Mouse (Mus musculus) left cerebral cortex, adult 11 months (tissue): Measurements from ENCODE around the gene Rps27l.
"Not testable (repeated sequence)": the region's sequence is repeated elsewhere in the genome, so short reads cannot be mapped to it uniquely, and the experiment has no call there.

ENCODE experiments used
- DNase-seq: peaks from one replicate; pipeline ENCODE4 v3.0.0; 2022; ENCODE audit warnings: low spot score

Gene Rps27l

GRCm38 (mm10) chr9:66945647-66946641 is at the start of gene Rps27l:
Gene Rps27l, plus strand, starts transcription at chr9:66946086.
- peak; percentile 81 for DNase-seq

DNA sequence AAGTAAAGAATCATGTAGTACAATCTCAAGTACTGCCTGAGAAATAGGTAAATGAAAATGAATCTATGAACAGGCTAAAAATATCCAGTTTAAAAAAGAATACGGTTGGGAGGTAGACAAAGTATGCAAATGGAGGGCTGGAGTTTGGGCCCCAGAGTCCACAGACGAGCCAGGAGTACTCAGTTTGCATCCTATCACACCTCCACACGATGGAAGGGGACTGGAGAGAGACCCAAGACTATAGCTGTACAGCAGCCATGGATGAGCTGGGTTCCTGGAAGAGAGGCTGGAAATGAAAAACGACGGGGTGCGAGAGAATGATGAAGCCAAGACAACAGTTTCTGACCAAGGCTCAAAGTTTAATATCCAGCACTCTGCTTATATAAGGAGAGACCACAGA is 48.9 kb upstream of the Rps27l start:
- DNase-seq, result no peak

DNA sequence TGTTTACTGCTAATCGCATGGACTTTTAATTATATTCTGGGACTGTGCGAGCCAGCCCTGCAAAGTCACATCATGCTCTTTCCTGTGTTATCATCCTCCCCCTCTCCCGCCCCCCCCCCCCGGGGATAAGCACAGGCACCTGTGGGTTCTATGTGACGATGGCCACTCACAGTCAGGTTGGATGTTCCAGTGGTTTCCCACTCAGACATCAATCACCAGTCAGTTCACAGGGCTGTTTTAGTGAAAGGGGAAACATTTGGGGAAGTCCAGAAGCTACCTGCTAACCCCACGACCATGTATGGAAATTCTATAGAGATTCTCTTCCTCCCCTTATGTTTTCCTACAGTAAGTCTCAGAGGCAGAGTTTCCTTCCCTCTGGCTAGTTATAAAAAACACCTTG is 48.0 kb upstream of the Rps27l start:
- no peak for DNase-seq

- no peak for DNase-seq
Observed at GRCm38 (mm10) chr9:66899072-66899471, 46.8 kb upstream of the Rps27l start.

DNA sequence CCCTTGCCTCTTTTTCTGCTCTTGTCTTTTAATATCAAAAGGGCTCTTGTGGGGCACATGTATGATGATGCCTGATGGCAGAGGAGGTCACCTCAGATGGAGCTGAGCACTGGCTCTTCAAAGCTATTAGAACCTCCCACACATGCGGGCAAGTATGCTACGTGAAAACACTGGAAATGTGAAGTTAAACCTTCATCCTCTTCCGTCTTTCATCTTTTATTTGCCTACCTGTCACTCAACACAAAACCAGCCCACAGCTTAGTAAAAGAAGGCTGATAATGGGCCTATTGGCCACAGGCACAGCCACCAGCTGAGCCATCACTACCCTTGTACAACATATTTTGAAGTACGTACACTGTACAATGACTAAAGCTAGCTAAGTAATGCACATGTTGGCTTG is 46.4 kb upstream of the Rps27l start:
- no peak for DNase-seq

GRCm38 (mm10) chr9:66905990-66906389 is 39.9 kb upstream of the Rps27l start:
- DNase-seq, result no peak

GRCm38 (mm10) chr9:66907126-66907525 is 38.8 kb upstream of the Rps27l start:
- no peak for DNase-seq

DNA sequence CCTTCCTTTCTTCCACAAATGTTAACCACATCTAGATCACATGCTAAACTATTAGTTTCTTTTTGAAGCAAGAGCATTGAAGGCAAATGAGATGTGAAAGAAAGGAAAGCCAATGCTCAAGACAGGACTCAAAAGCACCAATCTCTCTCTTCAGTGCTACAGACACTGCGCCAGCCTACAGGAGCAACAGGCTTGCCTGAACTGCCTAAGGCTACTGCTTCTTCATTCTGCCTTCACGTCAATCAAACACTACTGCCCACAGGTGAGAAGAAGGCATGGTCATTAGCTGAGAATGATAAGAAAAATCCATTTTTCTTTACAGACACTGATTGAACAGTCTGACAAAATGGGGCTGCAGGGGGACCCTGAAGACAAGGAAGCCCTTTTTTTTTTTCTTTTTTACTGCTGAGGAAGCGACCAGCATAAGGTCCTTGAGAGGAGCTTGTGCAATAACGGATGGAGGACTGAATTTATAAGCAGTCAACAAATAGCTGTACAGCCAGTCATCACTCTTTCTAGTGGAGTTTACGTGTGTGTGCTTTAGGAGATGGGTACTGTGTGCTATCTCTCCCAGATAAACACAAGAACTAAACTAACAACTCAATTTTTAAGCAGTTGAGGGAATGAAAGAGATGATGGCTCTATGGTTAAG is 38.0 kb upstream of the Rps27l start:
- DNase-seq, result no peak

DNA sequence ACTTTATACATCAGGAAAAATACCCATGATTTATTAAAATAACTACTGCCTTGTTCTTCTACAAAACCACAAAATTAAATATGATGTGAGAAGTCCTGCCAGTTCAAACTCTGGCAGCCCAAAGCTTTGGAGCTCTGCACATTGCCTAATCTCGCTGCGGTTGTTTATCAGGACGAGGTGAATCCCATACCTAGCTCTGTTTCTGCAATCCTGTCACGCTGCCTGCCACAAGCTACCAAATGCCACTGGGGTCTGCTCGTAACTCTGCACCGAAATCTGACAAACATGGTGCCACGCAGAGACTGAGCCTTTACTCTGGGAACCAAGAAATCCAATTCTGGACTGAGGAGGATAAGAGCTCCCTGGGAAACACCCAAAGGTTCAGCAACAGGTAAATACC is 36.0 kb upstream of the Rps27l start:
- no peak for DNase-seq

- no peak for DNase-seq
Observed at GRCm38 (mm10) chr9:66910677-66911076, 35.2 kb upstream of the Rps27l start.

GRCm38 (mm10) chr9:66912304-66912703 is 33.6 kb upstream of the Rps27l start:
- no peak for DNase-seq

GRCm38 (mm10) chr9:66913254-66913934 is 32.5 kb upstream of the Rps27l start:
- not testable (repeated sequence) for DNase-seq

DNA sequence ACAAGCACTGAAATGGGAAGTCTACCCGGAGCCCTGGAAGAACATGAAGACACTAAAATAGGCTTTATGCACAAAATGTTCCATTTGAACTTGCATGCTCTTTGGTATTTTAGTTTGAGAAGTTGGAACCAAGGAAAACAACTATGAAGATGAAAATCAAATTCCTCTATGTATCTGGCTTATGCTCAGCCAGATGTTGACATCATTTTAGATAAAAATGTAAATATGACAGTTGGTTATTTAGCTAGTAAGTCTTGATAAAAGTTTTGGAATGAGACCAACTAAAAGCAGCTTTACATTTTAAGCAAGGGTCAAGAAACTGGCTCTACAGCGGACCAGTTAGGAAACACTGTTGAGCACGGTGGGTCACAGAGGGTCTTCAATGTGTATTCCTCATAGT is 31.3 kb upstream of the Rps27l start:
- no peak for DNase-seq

GRCm38 (mm10) chr9:66915401-66915800 is 30.5 kb upstream of the Rps27l start:
- DNase-seq, result no peak

DNA sequence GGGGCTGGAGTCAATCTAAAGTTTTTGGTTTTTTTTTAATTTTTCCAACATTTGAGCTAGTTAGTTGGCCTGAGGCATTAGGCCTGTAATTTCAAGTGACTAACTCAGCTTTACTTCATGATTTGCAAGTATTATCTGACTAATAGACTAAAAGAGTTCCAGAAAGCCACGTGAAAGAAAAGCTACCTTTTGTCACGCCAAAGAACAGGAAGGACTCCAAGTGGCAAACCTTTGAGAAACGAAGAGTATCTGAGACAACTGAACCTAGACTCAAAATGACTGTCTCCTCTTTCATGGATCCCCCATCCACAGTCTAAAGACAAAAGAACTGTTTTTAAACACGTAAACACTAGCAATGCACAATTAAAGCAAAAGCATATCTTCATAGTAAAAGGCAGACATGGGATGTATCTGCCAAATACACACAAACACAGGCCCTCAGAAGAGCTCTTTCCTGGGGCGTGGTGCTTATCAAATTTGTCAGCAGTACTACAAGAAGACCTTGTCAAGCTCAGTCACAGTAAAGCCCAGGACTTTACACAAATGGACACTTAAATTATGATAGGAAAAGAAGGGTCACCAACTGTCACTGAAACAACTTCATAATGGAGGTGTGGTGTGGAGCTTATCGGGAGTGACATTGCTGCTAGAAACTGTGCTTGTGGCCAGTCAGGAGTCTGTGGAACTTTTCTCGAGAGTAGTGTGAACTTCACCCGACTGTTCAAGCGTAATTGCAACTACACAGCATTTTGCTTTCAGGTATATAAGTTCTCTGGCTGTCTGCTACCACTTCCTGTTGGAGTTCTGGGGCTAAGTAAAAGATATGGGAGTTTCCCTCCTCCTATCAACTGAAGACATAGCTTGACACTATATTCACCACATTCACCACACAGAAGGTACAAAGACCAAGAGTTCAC is 29.8 kb upstream of the Rps27l start:
- DNase-seq, result no peak

DNA sequence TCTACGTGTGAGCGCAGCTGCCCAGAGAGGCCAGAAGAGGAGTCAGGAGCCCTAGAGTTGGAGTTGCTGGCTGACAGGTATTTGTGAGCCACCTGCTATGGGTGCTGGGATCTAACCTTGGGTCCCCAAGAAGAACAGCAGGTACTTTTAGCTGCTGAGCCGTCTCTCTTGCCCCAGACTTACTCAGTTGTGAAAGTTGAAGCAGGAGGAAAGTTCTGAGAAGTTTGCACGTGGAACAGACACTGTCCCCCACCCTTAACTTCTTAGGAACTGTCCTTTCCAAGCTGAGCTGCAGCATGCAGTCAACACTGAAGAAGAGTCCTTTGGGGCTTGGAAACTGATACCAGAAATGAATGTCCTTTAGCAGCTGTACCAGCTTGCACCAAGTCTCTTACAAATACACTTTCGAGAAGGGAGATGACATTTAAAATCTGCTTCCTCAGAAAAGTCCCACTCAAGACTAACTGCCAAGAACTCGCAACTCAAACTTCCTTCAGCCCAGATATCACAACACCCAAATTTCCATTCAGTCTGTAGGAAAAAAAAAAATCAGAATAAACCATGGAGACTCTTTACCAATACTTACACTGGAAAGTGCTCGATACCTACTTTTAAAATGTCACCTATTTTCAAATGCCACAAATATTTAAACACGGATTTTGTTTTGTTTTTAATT is 28.5 kb upstream of the Rps27l start:
- no peak for DNase-seq

DNA sequence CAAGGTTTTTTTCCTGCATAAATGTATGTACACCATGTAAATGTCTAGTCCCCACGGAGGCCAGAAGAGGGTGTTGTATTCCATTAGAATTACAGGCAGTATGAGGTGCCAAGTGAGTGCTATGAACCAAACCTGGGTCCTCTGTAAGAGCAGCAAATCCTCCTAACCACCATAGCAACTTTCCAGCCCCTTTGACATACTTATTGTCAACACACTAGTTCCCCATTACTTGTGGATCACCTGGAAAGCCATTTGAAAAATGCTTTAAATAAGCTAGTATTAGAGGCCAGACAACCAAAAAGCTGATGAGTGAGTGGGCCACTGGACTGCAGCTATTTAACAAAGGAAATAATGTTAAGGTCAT is 28.0 kb upstream of the Rps27l start:
- DNase-seq, result no peak

DNA sequence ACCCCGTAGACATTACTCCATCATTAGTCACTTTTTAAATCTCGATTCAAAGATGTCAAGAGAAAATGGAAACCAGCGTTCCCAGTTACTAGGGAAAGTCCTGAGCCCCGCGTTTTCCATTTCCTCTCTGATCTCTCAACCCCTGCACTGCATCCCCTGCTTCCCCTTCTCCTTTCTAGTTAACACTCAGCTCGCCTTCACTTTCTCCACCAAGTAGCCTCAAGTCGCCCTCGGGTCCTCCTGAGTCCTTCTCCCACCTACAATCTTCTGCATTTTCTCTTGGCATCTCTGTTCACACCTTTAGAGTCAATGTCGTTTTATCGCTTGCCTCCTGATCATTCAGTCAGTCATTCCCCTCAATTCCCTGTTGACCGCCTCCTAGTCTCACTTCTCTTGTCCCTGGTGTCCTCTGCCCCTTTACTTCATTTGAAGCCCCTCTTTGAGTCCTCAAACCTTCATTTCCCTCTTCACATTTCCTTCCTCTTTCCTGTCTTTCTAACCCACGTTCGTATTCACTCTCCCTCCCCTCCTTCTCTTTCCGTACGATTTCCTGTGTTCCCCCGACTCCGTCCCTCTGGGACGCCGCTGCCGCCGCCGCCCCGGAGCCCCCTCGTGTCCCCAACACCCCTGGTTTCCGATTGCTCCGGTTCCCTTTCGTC is 27.1 kb upstream of the Rps27l start:
- no peak for DNase-seq

DNA sequence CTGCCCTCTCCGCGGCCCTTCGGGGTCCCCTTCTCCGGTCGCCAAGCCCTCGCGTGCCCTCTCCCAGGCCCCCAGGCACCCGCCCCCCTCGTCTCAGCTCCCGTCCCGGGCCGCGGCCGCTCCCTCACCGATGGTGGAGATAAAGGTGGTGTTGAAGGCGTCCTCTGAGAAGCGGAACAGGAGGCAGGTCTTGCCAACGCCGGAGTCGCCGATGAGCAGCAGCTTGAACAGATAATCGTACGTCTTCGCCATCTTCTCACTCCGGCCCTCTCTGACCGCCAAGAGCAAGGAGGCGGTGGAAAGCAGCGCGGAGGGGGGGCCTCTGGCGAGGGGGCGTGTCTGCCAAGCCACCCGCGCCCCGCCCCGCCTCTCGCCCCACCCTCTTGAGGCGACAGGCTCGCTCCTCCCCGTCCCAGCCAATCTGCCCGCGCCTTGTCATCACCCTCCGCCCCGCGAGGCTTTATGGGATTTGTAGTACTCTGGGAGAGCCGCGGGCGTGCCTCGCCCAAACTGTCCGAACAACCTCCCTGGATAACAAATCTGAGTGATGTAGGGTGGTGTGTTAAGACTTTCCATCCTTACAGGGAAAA is 26.4 kb upstream of the Rps27l start, which contains the start of gene Rab8b:
Gene Rab8b, minus strand, starts transcription at position 306 of the 590 bp plus-strand sequence.
- peak; percentile 92 for DNase-seq

DNA sequence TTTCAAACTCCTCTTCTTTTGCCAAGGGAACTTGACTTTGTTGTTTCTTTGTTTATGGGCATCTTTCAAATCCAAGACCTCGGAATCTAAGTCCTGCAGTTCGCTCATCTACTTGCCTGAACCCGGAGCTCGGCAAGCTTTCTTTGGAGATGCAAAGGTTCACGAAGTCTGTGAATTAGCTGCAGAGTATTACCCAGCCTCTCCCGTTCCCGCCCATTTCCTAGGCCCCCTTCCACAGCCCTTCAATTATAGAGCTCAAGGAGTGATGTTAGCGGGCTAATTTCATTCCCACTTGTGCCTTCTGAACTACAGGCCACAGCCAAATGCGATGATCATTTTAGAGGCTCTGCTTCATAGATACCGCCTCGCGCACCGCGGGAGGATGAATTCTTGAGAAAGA is 25.9 kb upstream of the Rps27l start:
- no peak for DNase-seq
